Mouse (Mus musculus): Measurements from ENCODE around the gene Shisa7. TPM values are rescaled to one million over a fixed set of nuclear protein-coding genes. Genes with fewer than 3 reads are reported as not detected.

Shisa7 gene
- 0.07 TPM for polyA plus RNA-seq (2015; fragmentation: Illumina TruSeq; extraction: RNeasy Lipid Tissue Mini Kit (QIAGEN cat#74804); ENCODE audit: insufficient read depth, low replicate concordance)

GRCm38 (mm10) chr7:4844245-4844916, at the start of gene Shisa7:
Gene Shisa7, minus strand, starts transcription at chr7:4844696.

GRCm38 (mm10) chr7:4876753-4877221, 32.3 kb upstream of the Shisa7 start, which contains the start of gene Isoc2a:
Gene Isoc2a, plus strand, starts transcription at chr7:4877153.

GRCm38 (mm10) chr7:4870133-4870532, 25.6 kb upstream of the Shisa7 start, which contains the start of gene Isoc2b:
Gene Isoc2b, minus strand, starts transcription at chr7:4870258.

GRCm38 (mm10) chr7:4812303-4813104, 32.0 kb downstream of the Shisa7 start, which contains the start of gene Ube2s:
Gene Ube2s, minus strand, starts transcription at chr7:4812590.

GRCm38 (mm10) chr7:4792278-4793212, 52.0 kb downstream of the Shisa7 start, which contains the start of gene Rpl28:
Gene Rpl28, plus strand, starts transcription at chr7:4792874.

GRCm38 (mm10) chr7:4789436-4789935, 55.0 kb downstream of the Shisa7 start, which contains the start of gene Tmem238:
Gene Tmem238, minus strand, starts transcription at chr7:4789656.

GRCm38 (mm10) chr7:4782759-4783158, 61.7 kb downstream of the Shisa7 start, which contains the start of the genes Il11 and Tmem190:
Gene Il11, minus strand, starts transcription at chr7:4782859.
Gene Tmem190, plus strand, starts transcription at chr7:4782937.

Other genes with a start within 250 kb of the Shisa7 start
- 0.14 TPM for gene Ptprh, start 240.7 kb downstream of the Shisa7 start, polyA plus RNA-seq (2015; fragmentation: Illumina TruSeq; extraction: RNeasy Lipid Tissue Mini Kit (QIAGEN cat#74804); ENCODE audit: insufficient read depth, low replicate concordance)
- 12.5 TPM for gene Tmem86b, start 213.3 kb downstream of the Shisa7 start, polyA plus RNA-seq (2015; fragmentation: Illumina TruSeq; extraction: RNeasy Lipid Tissue Mini Kit (QIAGEN cat#74804); ENCODE audit: insufficient read depth, low replicate concordance)
- gene Ppp6r1, start 185.7 kb downstream of the Shisa7 start, polyA plus RNA-seq (2015; fragmentation: Illumina TruSeq; extraction: RNeasy Lipid Tissue Mini Kit (QIAGEN cat#74804); ENCODE audit: insufficient read depth, low replicate concordance): 69.8 TPM
- gene Hspbp1, start 159.6 kb downstream of the Shisa7 start, polyA plus RNA-seq (2015; fragmentation: Illumina TruSeq; extraction: RNeasy Lipid Tissue Mini Kit (QIAGEN cat#74804); ENCODE audit: insufficient read depth, low replicate concordance): 4.8 TPM
- 0.57 TPM for gene Brsk1, start 154.1 kb downstream of the Shisa7 start, polyA plus RNA-seq (2015; fragmentation: Illumina TruSeq; extraction: RNeasy Lipid Tissue Mini Kit (QIAGEN cat#74804); ENCODE audit: insufficient read depth, low replicate concordance)
- gene Tmem150b, start 119.4 kb downstream of the Shisa7 start, polyA plus RNA-seq (2015; fragmentation: Illumina TruSeq; extraction: RNeasy Lipid Tissue Mini Kit (QIAGEN cat#74804); ENCODE audit: insufficient read depth, low replicate concordance): 8.1 TPM
- 30.4 TPM for gene Kmt5c, start 104.6 kb downstream of the Shisa7 start, polyA plus RNA-seq (2015; fragmentation: Illumina TruSeq; extraction: RNeasy Lipid Tissue Mini Kit (QIAGEN cat#74804); ENCODE audit: insufficient read depth, low replicate concordance)
- gene Cox6b2, start 91.6 kb downstream of the Shisa7 start, polyA plus RNA-seq (2015; fragmentation: Illumina TruSeq; extraction: RNeasy Lipid Tissue Mini Kit (QIAGEN cat#74804); ENCODE audit: insufficient read depth, low replicate concordance): 5.1 TPM
- not detected for gene Fam71e2, start 73.4 kb downstream of the Shisa7 start, polyA plus RNA-seq (2015; fragmentation: Illumina TruSeq; extraction: RNeasy Lipid Tissue Mini Kit (QIAGEN cat#74804); ENCODE audit: insufficient read depth, low replicate concordance)
- gene Il11, start 61.8 kb downstream of the Shisa7 start, polyA plus RNA-seq (2015; fragmentation: Illumina TruSeq; extraction: RNeasy Lipid Tissue Mini Kit (QIAGEN cat#74804); ENCODE audit: insufficient read depth, low replicate concordance): 0.11 TPM
- gene Tmem190, start 61.8 kb downstream of the Shisa7 start, polyA plus RNA-seq (2015; fragmentation: Illumina TruSeq; extraction: RNeasy Lipid Tissue Mini Kit (QIAGEN cat#74804); ENCODE audit: insufficient read depth, low replicate concordance): not detected
- gene Tmem238, start 55.0 kb downstream of the Shisa7 start, polyA plus RNA-seq (2015; fragmentation: Illumina TruSeq; extraction: RNeasy Lipid Tissue Mini Kit (QIAGEN cat#74804); ENCODE audit: insufficient read depth, low replicate concordance): 1.6 TPM
- gene Rpl28, start 51.8 kb downstream of the Shisa7 start, polyA plus RNA-seq (2015; fragmentation: Illumina TruSeq; extraction: RNeasy Lipid Tissue Mini Kit (QIAGEN cat#74804); ENCODE audit: insufficient read depth, low replicate concordance): 457 TPM
- gene Ube2s, start 32.1 kb downstream of the Shisa7 start, polyA plus RNA-seq (2015; fragmentation: Illumina TruSeq; extraction: RNeasy Lipid Tissue Mini Kit (QIAGEN cat#74804); ENCODE audit: insufficient read depth, low replicate concordance): 78.0 TPM
- gene Isoc2b, start 25.6 kb upstream of the Shisa7 start, polyA plus RNA-seq (2015; fragmentation: Illumina TruSeq; extraction: RNeasy Lipid Tissue Mini Kit (QIAGEN cat#74804); ENCODE audit: insufficient read depth, low replicate concordance): 9.3 TPM
- 4.7 TPM for gene Isoc2a, start 32.5 kb upstream of the Shisa7 start, polyA plus RNA-seq (2015; fragmentation: Illumina TruSeq; extraction: RNeasy Lipid Tissue Mini Kit (QIAGEN cat#74804); ENCODE audit: insufficient read depth, low replicate concordance)
- not detected for gene Gm36210, start 61.8 kb upstream of the Shisa7 start, polyA plus RNA-seq (2015; fragmentation: Illumina TruSeq; extraction: RNeasy Lipid Tissue Mini Kit (QIAGEN cat#74804); ENCODE audit: insufficient read depth, low replicate concordance)
- gene Zfp628, start 70.5 kb upstream of the Shisa7 start, polyA plus RNA-seq (2015; fragmentation: Illumina TruSeq; extraction: RNeasy Lipid Tissue Mini Kit (QIAGEN cat#74804); ENCODE audit: insufficient read depth, low replicate concordance): 1.1 TPM
- gene Nat14, start 77.3 kb upstream of the Shisa7 start, polyA plus RNA-seq (2015; fragmentation: Illumina TruSeq; extraction: RNeasy Lipid Tissue Mini Kit (QIAGEN cat#74804); ENCODE audit: insufficient read depth, low replicate concordance): 2.1 TPM
- gene Ssc5d, start 81.1 kb upstream of the Shisa7 start, polyA plus RNA-seq (2015; fragmentation: Illumina TruSeq; extraction: RNeasy Lipid Tissue Mini Kit (QIAGEN cat#74804); ENCODE audit: insufficient read depth, low replicate concordance): 1.2 TPM
- 0.76 TPM for gene Sbk2, start 119.7 kb upstream of the Shisa7 start, polyA plus RNA-seq (2015; fragmentation: Illumina TruSeq; extraction: RNeasy Lipid Tissue Mini Kit (QIAGEN cat#74804); ENCODE audit: insufficient read depth, low replicate concordance)
- not detected for gene Sbk3, start 126.5 kb upstream of the Shisa7 start, polyA plus RNA-seq (2015; fragmentation: Illumina TruSeq; extraction: RNeasy Lipid Tissue Mini Kit (QIAGEN cat#74804); ENCODE audit: insufficient read depth, low replicate concordance)
- gene Zfp579, start 151.5 kb upstream of the Shisa7 start, polyA plus RNA-seq (2015; fragmentation: Illumina TruSeq; extraction: RNeasy Lipid Tissue Mini Kit (QIAGEN cat#74804); ENCODE audit: insufficient read depth, low replicate concordance): 38.0 TPM
- gene Zfp524, start 169.7 kb upstream of the Shisa7 start, polyA plus RNA-seq (2015; fragmentation: Illumina TruSeq; extraction: RNeasy Lipid Tissue Mini Kit (QIAGEN cat#74804); ENCODE audit: insufficient read depth, low replicate concordance): 1.5 TPM
- gene Fiz1, start 170.0 kb upstream of the Shisa7 start, polyA plus RNA-seq (2015; fragmentation: Illumina TruSeq; extraction: RNeasy Lipid Tissue Mini Kit (QIAGEN cat#74804); ENCODE audit: insufficient read depth, low replicate concordance): 22.3 TPM
- 0.32 TPM for gene Gm44973, start 170.8 kb upstream of the Shisa7 start, polyA plus RNA-seq (2015; fragmentation: Illumina TruSeq; extraction: RNeasy Lipid Tissue Mini Kit (QIAGEN cat#74804); ENCODE audit: insufficient read depth, low replicate concordance)
- gene Zfp865, start 175.7 kb upstream of the Shisa7 start, polyA plus RNA-seq (2015; fragmentation: Illumina TruSeq; extraction: RNeasy Lipid Tissue Mini Kit (QIAGEN cat#74804); ENCODE audit: insufficient read depth, low replicate concordance): 25.1 TPM
- gene Ccdc106, start 175.9 kb upstream of the Shisa7 start, polyA plus RNA-seq (2015; fragmentation: Illumina TruSeq; extraction: RNeasy Lipid Tissue Mini Kit (QIAGEN cat#74804); ENCODE audit: insufficient read depth, low replicate concordance): not detected
- gene 4632433K11Rik, start 189.4 kb upstream of the Shisa7 start, polyA plus RNA-seq (2015; fragmentation: Illumina TruSeq; extraction: RNeasy Lipid Tissue Mini Kit (QIAGEN cat#74804); ENCODE audit: insufficient read depth, low replicate concordance): 3.0 TPM
- 4.7 TPM for gene Zfp784, start 193.8 kb upstream of the Shisa7 start, polyA plus RNA-seq (2015; fragmentation: Illumina TruSeq; extraction: RNeasy Lipid Tissue Mini Kit (QIAGEN cat#74804); ENCODE audit: insufficient read depth, low replicate concordance)
- 2.7 TPM for gene Zfp580, start 206.8 kb upstream of the Shisa7 start, polyA plus RNA-seq (2015; fragmentation: Illumina TruSeq; extraction: RNeasy Lipid Tissue Mini Kit (QIAGEN cat#74804); ENCODE audit: insufficient read depth, low replicate concordance)
- gene U2af2, start 217.4 kb upstream of the Shisa7 start, polyA plus RNA-seq (2015; fragmentation: Illumina TruSeq; extraction: RNeasy Lipid Tissue Mini Kit (QIAGEN cat#74804); ENCODE audit: insufficient read depth, low replicate concordance): 149 TPM
- 42.4 TPM for gene Epn1, start 235.5 kb upstream of the Shisa7 start, polyA plus RNA-seq (2015; fragmentation: Illumina TruSeq; extraction: RNeasy Lipid Tissue Mini Kit (QIAGEN cat#74804); ENCODE audit: insufficient read depth, low replicate concordance)

Data from spleen, adult 10 weeks (tissue).